Mouse (Mus musculus) stomach, embryonic 16.5 days (tissue): ENCODE measurements around the gene Unk. TPM values are rescaled to one million over a fixed set of nuclear protein-coding genes. Genes with fewer than 3 reads are reported as not detected.

Experiments used
- ATAC-seq: fragments of 200-750 bp; cut with Nextera tagmentation; 2 replicates; pipeline ENCODE4 v1.8.0; 2017; ENCODE audit warnings: moderate number of reproducible peaks, moderate TSS enrichment; ENCODE audit not compliant: insufficient read depth, low FRiP score
- H3K27ac ChIP-seq: fragments of 300-500 bp; sonication (generic); 2 replicates; pipeline ENCODE4 v1.5.1; 2014; ENCODE audit warnings: low read length
- H3K27me3 ChIP-seq: fragments of 300-500 bp; sonication (generic); 2 replicates; pipeline ENCODE4 v1.6.1; 2014; ENCODE audit warnings: low read length, control low read depth, mixed read lengths; ENCODE audit not compliant: control insufficient read depth, insufficient read depth
- H3K36me3 ChIP-seq: fragments of 300-500 bp; sonication (generic); 2 replicates; pipeline ENCODE4 v1.6.1; 2014; ENCODE audit warnings: low read length; ENCODE audit not compliant: control insufficient read depth, insufficient read depth
- H3K4me1 ChIP-seq: fragments of 300-500 bp; sonication (generic); 2 replicates; pipeline ENCODE4 v1.6.1; 2014; ENCODE audit warnings: low read length, control low read depth, mixed read lengths; ENCODE audit not compliant: control insufficient read depth, insufficient read depth
- H3K4me2 ChIP-seq: fragments of 300-500 bp; sonication (generic); 2 replicates; pipeline ENCODE4 v1.6.1; 2014; ENCODE audit warnings: low read depth, low read length, mixed read lengths
- H3K4me3 ChIP-seq: fragments of 300-500 bp; sonication (generic); replicated peaks from 2 replicates; pipeline ENCODE4 v1.5.1; 2014; ENCODE audit warnings: mild to moderate bottlenecking, low read length
- H3K9ac ChIP-seq: fragments of 300-500 bp; sonication (generic); 2 replicates; pipeline ENCODE4 v1.6.1; 2014; ENCODE audit warnings: low read length
- H3K9me3 ChIP-seq: fragments of 300-500 bp; sonication (generic); replicated peaks from 2 replicates; pipeline ENCODE4 v1.6.1; 2016; ENCODE audit warnings: low read length, control low read depth; ENCODE audit not compliant: control insufficient read depth
- WGBS: fragments of 180-500 bp; shearing (Covaris S2); extraction: QIAGEN DNeasy Blood & Tissue Kit; methylation state at CpG from one replicate; pipeline ENCODE4 v1.1.7; 2014; 5-methylcytosine and 5-hydroxymethylcytosine counted together
- polyA plus RNA-seq: library from polyadenylated mRNA; unstranded; fragments of >200 nt; fragmentation: Nextera tagmentation; extraction: Ambion mirVana; gene quantifications from 2 replicates; pipeline ENCODE4 v1.2.1, GENCODE M21; 2015

The Unk gene
- polyA plus RNA-seq, 1 experiment from 2014 or later = 26.4 TPM

DNA sequence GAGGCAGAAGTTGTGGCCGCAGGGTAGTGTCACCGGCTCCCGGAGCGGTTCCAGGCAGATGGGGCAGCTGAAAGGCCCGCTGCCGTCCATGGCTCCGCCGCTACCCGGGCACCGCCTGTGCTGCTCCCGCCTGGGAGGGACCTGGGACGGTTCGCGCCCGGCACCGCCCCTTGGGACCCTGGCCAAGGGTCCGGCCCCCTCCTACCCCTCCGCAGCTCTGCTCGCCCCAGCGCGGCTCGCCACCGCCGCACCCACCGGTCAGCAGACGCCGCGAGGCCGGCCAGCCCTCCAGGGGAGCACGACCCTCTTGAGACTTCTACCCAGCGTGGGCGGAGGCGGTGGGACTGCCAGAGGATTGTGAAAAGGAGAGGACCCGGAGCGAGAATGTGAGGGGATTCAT is 80.0 kb downstream of the Unk start:
- Histone ChIP-seq H3K4me3 (peak overlapping the region; percentile 67), H3K36me3 (0 out of 2 replicates have a peak, but pooled peaks cover 5% of the 10 kb centered on the region), H3K4me2 (peak overlapping the region; percentile 87), H3K9me3 (no peaks in the 10 kb centered on the region), H3K27ac (peak overlapping the region; percentile 45), H3K4me1 (peaks cover 42% of the 10 kb centered on the region), H3K27me3 (peaks cover 18% of the 10 kb centered on the region), H3K9ac (peak overlapping the region; percentile 81)
- WGBS = 3% methylated on average over 35 of the region's 35 CpGs
- ATAC-seq = peak; percentile 73; the same call in 1 of the 2 replicates

DNA sequence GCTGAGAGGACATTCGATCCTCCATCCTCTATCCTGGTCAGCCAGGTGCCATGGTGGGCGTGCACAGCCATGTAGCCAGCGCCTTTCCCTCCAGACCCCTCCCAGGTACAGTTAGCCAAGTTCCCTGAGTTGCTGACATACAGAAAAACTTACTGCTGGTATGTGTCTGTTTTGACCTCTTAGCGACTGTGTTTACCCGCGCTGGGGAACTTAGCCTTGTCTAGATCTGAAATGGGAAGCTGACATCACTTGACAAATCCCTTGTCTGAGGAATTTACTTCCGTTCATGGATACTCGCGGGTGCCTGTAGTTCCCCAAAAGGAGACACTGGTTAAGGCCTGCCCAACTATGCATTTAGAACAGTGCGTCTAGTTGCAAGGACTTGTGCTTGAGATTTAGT is 80.4 kb downstream of the Unk start:
- WGBS = 19% methylated on average over 10 of the region's 10 CpGs
- Histone ChIP-seq H3K27me3 (peaks cover 18% of the 10 kb centered on the region), H3K4me1 (peaks cover 42% of the 10 kb centered on the region), H3K9me3 (no peaks in the 10 kb centered on the region), H3K4me3 (peak overlapping the region; percentile 67), H3K36me3 (0 out of 2 replicates have a peak, but pooled peaks cover 5% of the 10 kb centered on the region), H3K9ac (peak overlapping the region; percentile 81), H3K27ac (peak overlapping the region; percentile 50), H3K4me2 (peak overlapping the region; percentile 87)
- ATAC-seq = peak; percentile 8; the same call in 1 of the 2 replicates

Other genes with a start within 250 kb of the Unk start
- gene Caskin2, start 216.7 kb upstream of the Unk start, polyA plus RNA-seq = 14.9 and 16.8 TPM in 2 replicates
- 26.4 and 28.1 TPM in 2 replicates for gene Tsen54, start 215.6 kb upstream of the Unk start, polyA plus RNA-seq
- 65.6 and 75.3 TPM in 2 replicates for gene Llgl2, start 206.3 kb upstream of the Unk start, polyA plus RNA-seq
- 20.8 and 21.1 TPM in 2 replicates for gene Myo15b, start 171.9 kb upstream of the Unk start, polyA plus RNA-seq
- gene Smim5, start 130.4 kb upstream of the Unk start, polyA plus RNA-seq = 6.5 and 8.5 TPM in 2 replicates
- gene Smim6, start 118.3 kb upstream of the Unk start, polyA plus RNA-seq = 57.0 and 68.4 TPM in 2 replicates
- 32.0 and 35.2 TPM in 2 replicates for gene Sap30bp, start 97.0 kb upstream of the Unk start, polyA plus RNA-seq
- gene Recql5, start 96.8 kb upstream of the Unk start, polyA plus RNA-seq = 19.5 and 19.7 TPM in 2 replicates
- 18.9 and 24.4 TPM in 2 replicates for gene Itgb4, start 55.6 kb upstream of the Unk start, polyA plus RNA-seq
- 186 and 187 TPM in 2 replicates for gene Galk1, start 17.6 kb upstream of the Unk start, polyA plus RNA-seq
- gene H3f3b, start 2.4 kb upstream of the Unk start, polyA plus RNA-seq = 1,496 and 1,592 TPM in 2 replicates
- 8.3 and 9.9 TPM in 2 replicates for gene Unc13d, start 47.6 kb downstream of the Unk start, polyA plus RNA-seq
- 81.8 and 98.6 TPM in 2 replicates for gene Wbp2, start 56.7 kb downstream of the Unk start, polyA plus RNA-seq
- 22.7 and 23.1 TPM in 2 replicates for gene Trim47, start 96.9 kb downstream of the Unk start, polyA plus RNA-seq
- gene Trim65, start 100.8 kb downstream of the Unk start, polyA plus RNA-seq = 6.2 and 8.0 TPM in 2 replicates
- gene Mrpl38, start 108.5 kb downstream of the Unk start, polyA plus RNA-seq = 83.5 and 87.0 TPM in 2 replicates
- gene Fbf1, start 137.8 kb downstream of the Unk start, polyA plus RNA-seq = 28.0 and 31.4 TPM in 2 replicates
- 74.7 and 78.2 TPM in 2 replicates for gene Ten1, start 168.5 kb downstream of the Unk start, polyA plus RNA-seq
- 50.8 and 61.0 TPM in 2 replicates for gene Acox1, start 168.7 kb downstream of the Unk start, polyA plus RNA-seq
- gene Evpl, start 207.8 kb downstream of the Unk start, polyA plus RNA-seq = 19.2 and 23.5 TPM in 2 replicates
- 85.5 and 89.4 TPM in 2 replicates for gene Srp68, start 243.9 kb downstream of the Unk start, polyA plus RNA-seq